Mouse (Mus musculus): Measurements from ENCODE around the gene Smarcc1. TPM values are rescaled to one million over a fixed set of nuclear protein-coding genes. Genes with fewer than 3 reads are reported as not detected.

The Smarcc1 gene
- total and polyA plus RNA-seq, 2 experiments from 2014 or later, result 34.0 to 57.9 TPM

GRCm38 (mm10) chr9:110229566-110230248, 112.2 kb downstream of the Smarcc1 start:
- Histone ChIP-seq H3K4me3 (ENCODE audit: low read depth, low read length) (no peak overlapping the region), H3K9me3 (ENCODE audit: low read length) (no peaks in the 10 kb centered on the region), H3K27ac (ENCODE audit: low read depth, low read length) (no peak overlapping the region), H3K9ac (replicated peaks; ENCODE audit: low read length, poor library complexity, severe bottlenecking) (no peak overlapping the region), H3K27me3 (ENCODE audit: insufficient read depth, low read length) (no peaks in the 10 kb centered on the region), H3K4me2 (ENCODE audit: low read depth, low read length, poor library complexity, severe bottlenecking) (no peak overlapping the region), H3K36me3 (ENCODE audit: insufficient read depth, low read length) (peaks cover 31% of the 10 kb centered on the region), H3K4me1 (ENCODE audit: insufficient read depth, low read length) (no peaks in the 10 kb centered on the region)
- WGBS, result 76% methylated on average over 10 of the region's 10 CpGs
- TF ChIP-seq CTCF (IDR thresholded peaks at IDR 0.05), result no peak
- ATAC-seq (ENCODE audit: low FRiP score) (no peak), DNase-seq (ENCODE audit: low spot score) (peak; percentile 12)

GRCm38 (mm10) chr9:110230395-110231071, 113.0 kb downstream of the Smarcc1 start:
- no peak overlapping the region for H3K4me3 ChIP-seq (ENCODE audit: low read depth, low read length)
- no peaks in the 10 kb centered on the region for H3K4me1 ChIP-seq (ENCODE audit: insufficient read depth, low read length)
- peaks cover 39% of the 10 kb centered on the region for H3K36me3 ChIP-seq (ENCODE audit: insufficient read depth, low read length)
- TF ChIP-seq CTCF (IDR thresholded peaks at IDR 0.05), result no peak
- ATAC-seq (ENCODE audit: low FRiP score), result no peak
- H3K27ac ChIP-seq (ENCODE audit: low read depth, low read length), result 0 out of 2 replicates have a peak overlapping the region, but pooled peaks have one; percentile 9
- no peak overlapping the region for H3K4me2 ChIP-seq (ENCODE audit: low read depth, low read length, poor library complexity, severe bottlenecking)
- no peak overlapping the region for H3K9ac ChIP-seq (replicated peaks; ENCODE audit: low read length, poor library complexity, severe bottlenecking)
- WGBS, result 84% methylated on average over 16 of the region's 16 CpGs
- no peak for DNase-seq (ENCODE audit: low spot score)
- no peaks in the 10 kb centered on the region for H3K9me3 ChIP-seq (ENCODE audit: low read length)
- no peaks in the 10 kb centered on the region for H3K27me3 ChIP-seq (ENCODE audit: insufficient read depth, low read length)

GRCm38 (mm10) chr9:110234962-110235361, 117.5 kb downstream of the Smarcc1 start:
- Histone ChIP-seq H3K27me3 (ENCODE audit: insufficient read depth, low read length) (no peaks in the 10 kb centered on the region), H3K4me3 (ENCODE audit: low read depth, low read length) (no peak overlapping the region), H3K4me1 (ENCODE audit: insufficient read depth, low read length) (no peaks in the 10 kb centered on the region), H3K4me2 (ENCODE audit: low read depth, low read length, poor library complexity, severe bottlenecking) (no peak overlapping the region), H3K27ac (ENCODE audit: low read depth, low read length) (no peak overlapping the region), H3K9me3 (ENCODE audit: low read length) (no peaks in the 10 kb centered on the region), H3K36me3 (ENCODE audit: insufficient read depth, low read length) (peaks cover 42% of the 10 kb centered on the region), H3K9ac (replicated peaks; ENCODE audit: low read length, poor library complexity, severe bottlenecking) (no peak overlapping the region)
- no peak for TF ChIP-seq CTCF (IDR thresholded peaks at IDR 0.05)
- 97% methylated on average over 6 of the region's 6 CpGs for WGBS
- no peak for ATAC-seq (ENCODE audit: low FRiP score)
- no peak for DNase-seq (ENCODE audit: low spot score)

- Histone ChIP-seq H3K27me3 (ENCODE audit: insufficient read depth, low read length) (no peaks in the 10 kb centered on the region), H3K4me1 (ENCODE audit: insufficient read depth, low read length) (peaks cover 16% of the 10 kb centered on the region), H3K4me3 (ENCODE audit: low read depth, low read length) (peak within 1 kb of the TSS; percentile 84), H3K4me2 (ENCODE audit: low read depth, low read length, poor library complexity, severe bottlenecking) (peak within 1 kb of the TSS; percentile 88), H3K9ac (replicated peaks; ENCODE audit: low read length, poor library complexity, severe bottlenecking) (peak within 1 kb of the TSS; percentile 97; the same call in 1 of the 2 replicates), H3K27ac (ENCODE audit: low read depth, low read length) (peak within 1 kb of the TSS; percentile 93), H3K9me3 (ENCODE audit: low read length) (no peaks in the 10 kb centered on the region), H3K36me3 (ENCODE audit: insufficient read depth, low read length) (peaks cover 8% of the 10 kb centered on the region; the same call in 1 of the 2 replicates)
- ATAC-seq (ENCODE audit: low FRiP score), result no peak
- 89% methylated on average over 7 of the region's 7 CpGs for WGBS
- DNase-seq (ENCODE audit: low spot score), result no peak
- no peak for TF ChIP-seq CTCF (IDR thresholded peaks at IDR 0.05)
Observed at GRCm38 (mm10) chr9:110243221-110243833, 125.8 kb downstream of the Smarcc1 start, which contains the start of gene Cspg5. TSS of gene Cspg5 (plus strand) at chr9:110243783.

- Histone ChIP-seq H3K4me3 (ENCODE audit: low read depth, low read length) (peak overlapping the region; percentile 84), H3K9ac (replicated peaks; ENCODE audit: low read length, poor library complexity, severe bottlenecking) (peak overlapping the region; percentile 97), H3K36me3 (ENCODE audit: insufficient read depth, low read length) (peaks cover 8% of the 10 kb centered on the region; the same call in 1 of the 2 replicates), H3K4me1 (ENCODE audit: insufficient read depth, low read length) (peaks cover 19% of the 10 kb centered on the region), H3K9me3 (ENCODE audit: low read length) (no peaks in the 10 kb centered on the region), H3K27ac (ENCODE audit: low read depth, low read length) (peak overlapping the region; percentile 93), H3K4me2 (ENCODE audit: low read depth, low read length, poor library complexity, severe bottlenecking) (peak overlapping the region; percentile 88), H3K27me3 (ENCODE audit: insufficient read depth, low read length) (no peaks in the 10 kb centered on the region)
- WGBS, result 22% methylated on average over 7 of the region's 7 CpGs
- no peak for DNase-seq (ENCODE audit: low spot score)
- TF ChIP-seq CTCF (IDR thresholded peaks at IDR 0.05), result no peak
- no peak for ATAC-seq (ENCODE audit: low FRiP score)
Observed at GRCm38 (mm10) chr9:110244567-110244888, 127.0 kb downstream of the Smarcc1 start.
